Mouse (Mus musculus) gastrocnemius, postnatal 14 days (tissue): ENCODE data around the gene Pde1a. TPM values are rescaled to one million over a fixed set of nuclear protein-coding genes. Genes with fewer than 3 reads are reported as not detected.

Source experiments
- DNase-seq: peaks from one replicate; pipeline ENCODE4 v3.0.0; 2021; ENCODE audit warnings: mixed read lengths
- intact Hi-C: fragments of 180-260 bp; cut with DNase I; formaldehyde crosslinking; loops from one replicate; pipeline ENCODE4 v1.15.1; 2025; ENCODE audit warnings: low total_unique reads
- total RNA-seq, 2 experiments: library from RNA; stranded (reverse); gene quantifications; 2 replicates each; pipeline ENCODE4 v1.2.3; 2021

The Pde1a gene
- total RNA-seq, 2 experiments from 2014 or later, result 2.5 to 2.6 TPM

GRCm38 (mm10) chr2:80056062-80056461 lies 73.2 kb downstream of the Pde1a start:
- no peak for DNase-seq
- intact Hi-C loops, result no loop called here

GRCm38 (mm10) chr2:80054042-80054441 lies 75.2 kb downstream of the Pde1a start:
- no peak for DNase-seq
- intact Hi-C loops, result no loop called here

DNA sequence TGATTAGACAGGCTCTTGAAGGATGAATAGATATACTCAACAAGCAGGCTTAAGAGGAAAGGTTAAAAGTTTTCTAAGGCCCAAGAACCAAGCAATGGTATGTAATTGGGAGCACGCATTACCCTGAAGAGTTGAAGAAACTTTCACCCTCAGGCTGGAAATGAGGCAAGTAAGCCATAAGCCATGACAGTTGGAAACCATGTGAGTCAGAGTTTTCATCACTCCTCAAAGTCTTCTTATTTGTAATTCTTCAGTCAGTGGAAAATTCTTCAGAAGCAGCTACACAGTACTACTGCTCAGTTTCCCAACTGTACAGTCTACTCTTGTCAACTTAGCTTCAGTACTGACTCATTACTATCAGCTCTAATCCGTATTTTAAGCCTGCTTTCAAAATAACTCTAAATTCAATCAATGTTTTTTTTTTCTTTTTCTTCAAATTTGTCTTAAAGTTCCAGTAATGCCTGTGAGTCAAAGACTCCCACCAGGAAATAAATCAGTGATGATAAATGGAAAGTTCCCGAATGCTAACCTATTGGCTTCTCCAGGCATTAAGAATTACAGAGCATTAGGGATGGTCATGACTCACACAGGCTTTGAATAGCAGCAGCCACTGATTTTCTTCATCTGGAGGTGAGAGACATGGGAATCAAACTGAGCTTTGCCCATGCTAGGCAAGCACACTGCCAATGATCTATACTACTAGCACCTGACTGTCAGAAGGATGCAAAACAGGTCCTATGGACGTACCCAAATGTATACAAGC lies 82.3 kb downstream of the Pde1a start:
- no peak for DNase-seq
- intact Hi-C loops, result no loop called here

DNA sequence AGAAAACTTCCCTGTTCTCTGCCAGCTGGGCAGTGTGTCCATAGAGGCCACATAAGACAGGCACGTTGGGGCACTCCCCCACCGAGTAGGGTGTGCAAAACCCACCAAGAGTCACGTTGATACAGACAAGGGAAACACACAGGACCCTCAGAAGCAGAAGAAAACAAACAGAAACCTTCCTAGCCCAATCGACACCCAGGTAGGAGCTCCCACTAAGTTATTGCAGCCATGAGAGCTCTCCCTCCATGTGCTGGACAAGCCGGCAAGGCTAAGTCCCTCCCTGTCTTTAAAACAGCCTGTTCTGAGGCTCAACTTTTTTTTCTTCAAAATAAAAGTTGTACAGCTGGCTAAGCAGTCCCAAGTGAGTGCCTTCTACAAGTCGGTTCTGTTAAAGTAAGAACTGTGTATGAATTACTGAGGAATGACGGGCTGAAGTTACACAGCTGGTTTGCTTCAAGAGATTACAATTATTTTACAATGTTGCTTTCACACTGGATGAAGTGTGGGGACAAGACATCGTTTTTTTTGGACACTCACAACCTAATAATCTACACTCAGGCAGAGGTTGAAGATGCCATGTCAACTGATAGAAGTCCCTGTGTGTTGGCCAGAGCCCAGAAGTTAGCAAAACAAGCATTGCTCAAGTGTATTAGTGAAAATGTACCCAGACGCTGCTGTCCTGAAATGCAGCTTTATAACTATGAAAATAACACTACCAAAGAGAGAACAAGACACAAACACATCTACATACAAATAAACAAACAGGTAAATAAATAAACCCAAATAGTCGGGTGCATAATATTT lies 90.4 kb downstream of the Pde1a start:
- intact Hi-C loops, result no loop called here
- DNase-seq, result no peak

DNA sequence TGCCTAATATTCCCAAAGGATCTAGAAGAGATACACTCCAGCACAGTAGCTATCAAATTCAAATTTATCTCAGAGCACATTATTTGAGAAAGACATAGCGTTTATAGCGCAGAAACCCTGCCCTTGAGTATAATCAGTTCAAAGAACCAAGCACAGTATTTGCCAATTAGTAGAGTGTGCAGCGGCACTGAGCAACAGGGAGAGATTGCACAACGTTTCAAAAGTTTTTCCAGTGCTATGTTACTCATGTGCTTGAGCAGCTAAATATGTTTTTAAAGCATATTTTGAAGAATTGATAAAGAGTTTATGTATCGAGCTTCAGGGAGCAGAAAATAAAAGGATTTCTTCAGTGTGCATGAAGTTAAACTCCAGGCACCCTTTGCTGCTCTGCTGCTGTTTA lies 91.3 kb downstream of the Pde1a start:
- intact Hi-C loops, result no loop called here
- DNase-seq, result no peak

GRCm38 (mm10) chr2:80029051-80029450 lies 100.2 kb downstream of the Pde1a start:
- DNase-seq, result no peak
- intact Hi-C loops, result no loop called here

DNA sequence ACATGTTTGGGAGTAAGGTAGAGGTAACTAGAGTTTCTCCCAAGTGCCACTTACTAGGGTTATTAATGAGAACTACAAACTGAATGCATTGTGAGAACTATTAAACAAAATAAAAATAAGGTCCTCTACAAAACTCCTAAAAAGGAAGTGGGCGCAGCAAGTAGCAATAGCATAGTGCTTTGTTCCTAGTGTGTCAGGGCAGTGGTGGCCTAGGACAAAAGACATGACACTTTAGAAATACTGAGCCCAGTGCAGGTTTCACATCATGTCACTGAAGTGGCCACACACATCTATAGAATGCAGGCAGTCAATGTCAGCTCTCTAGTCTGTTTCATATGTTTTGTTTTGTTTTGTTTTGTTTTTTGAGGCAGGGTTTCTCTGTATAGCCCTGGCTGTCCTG lies 103.2 kb downstream of the Pde1a start:
- DNase-seq, result no peak
- intact Hi-C loops, result no loop called here

GRCm38 (mm10) chr2:80025597-80025996 lies 103.7 kb downstream of the Pde1a start:
- intact Hi-C loops, result no loop called here
- DNase-seq, result no peak

GRCm38 (mm10) chr2:80025038-80025437 lies 104.2 kb downstream of the Pde1a start:
- intact Hi-C loops, result no loop called here

GRCm38 (mm10) chr2:80014161-80014560 lies 115.1 kb downstream of the Pde1a start:
- no peak for DNase-seq
- intact Hi-C loops, result no loop called here

More at GRCm38 (mm10) chr2:80025038-80025437, 104.2 kb downstream of the Pde1a start:
- no peak for DNase-seq

DNA sequence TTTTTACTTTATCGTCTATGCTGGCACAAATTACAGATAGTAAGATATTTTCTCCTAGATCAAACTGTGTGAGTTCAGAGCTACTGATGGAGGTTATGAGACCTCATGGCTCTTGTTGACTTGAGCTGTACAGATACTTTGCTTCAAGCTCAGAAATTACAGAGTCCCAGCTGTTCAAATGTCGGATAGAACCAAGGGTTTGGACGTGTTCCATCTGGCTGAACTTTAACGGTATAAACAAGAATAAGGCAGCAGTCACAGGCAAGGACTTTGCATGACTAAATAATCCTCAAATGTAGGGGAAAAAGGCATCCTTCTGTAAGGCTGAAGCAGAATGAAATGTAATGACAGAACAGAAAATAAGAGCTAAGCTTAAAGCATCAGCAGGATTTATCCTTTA lies 116.2 kb downstream of the Pde1a start:
- no peak for DNase-seq
- intact Hi-C loops, result no loop called here

DNA sequence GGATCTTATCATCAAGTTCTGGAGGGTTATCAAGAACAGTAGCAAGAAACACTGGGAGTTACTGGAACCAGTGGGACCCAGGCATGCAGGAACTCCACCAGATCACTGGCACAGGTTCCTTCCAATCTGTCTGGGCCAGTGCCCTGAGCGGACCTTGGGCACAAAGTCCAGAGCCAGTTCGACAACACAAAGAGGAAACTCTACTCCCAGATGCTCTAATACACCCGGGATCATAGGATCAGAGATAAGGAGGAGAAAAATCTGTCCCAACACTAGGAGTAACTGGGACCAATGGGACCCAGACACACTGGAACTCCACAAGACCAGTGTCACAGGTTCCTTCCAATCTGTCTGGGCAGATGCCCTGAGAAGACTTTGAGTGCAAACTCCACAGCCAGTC lies 130.1 kb downstream of the Pde1a start:
- intact Hi-C loops, result no loop called here
- DNase-seq, result no peak

DNA sequence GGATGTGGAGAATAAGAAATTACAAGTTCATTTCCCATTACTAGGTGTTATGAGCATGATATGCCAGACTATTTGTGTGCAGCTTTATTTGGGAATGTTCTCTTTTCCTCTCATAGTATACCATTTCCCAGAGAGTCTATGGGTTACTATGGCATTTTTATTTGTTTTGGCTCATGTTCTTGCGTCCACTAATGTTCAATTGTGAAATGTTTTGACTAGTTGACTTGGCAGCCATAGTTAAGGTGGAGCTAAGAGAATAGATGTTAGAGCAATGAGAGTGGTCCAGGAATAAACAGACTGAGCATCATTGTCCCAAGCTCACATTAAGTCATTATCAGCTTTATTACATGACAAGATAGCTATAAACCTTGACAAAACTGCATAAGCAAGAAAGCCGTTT lies 130.8 kb downstream of the Pde1a start:
- intact Hi-C loops, result no loop called here
- no peak for DNase-seq

GRCm38 (mm10) chr2:79991642-79992041 lies 137.6 kb downstream of the Pde1a start:
- DNase-seq, result no peak
- intact Hi-C loops, result no loop called here

GRCm38 (mm10) chr2:79983778-79984177 lies 145.5 kb downstream of the Pde1a start:
- intact Hi-C loops, result no loop called here
- DNase-seq, result no peak

- intact Hi-C loops, result no loop called here
- DNase-seq, result peak; percentile 10
Observed at GRCm38 (mm10) chr2:79983222-79983632, 146.0 kb downstream of the Pde1a start.

GRCm38 (mm10) chr2:79981781-79982180 lies 147.5 kb downstream of the Pde1a start:
- intact Hi-C loops, result no loop called here
- no peak for DNase-seq

DNA sequence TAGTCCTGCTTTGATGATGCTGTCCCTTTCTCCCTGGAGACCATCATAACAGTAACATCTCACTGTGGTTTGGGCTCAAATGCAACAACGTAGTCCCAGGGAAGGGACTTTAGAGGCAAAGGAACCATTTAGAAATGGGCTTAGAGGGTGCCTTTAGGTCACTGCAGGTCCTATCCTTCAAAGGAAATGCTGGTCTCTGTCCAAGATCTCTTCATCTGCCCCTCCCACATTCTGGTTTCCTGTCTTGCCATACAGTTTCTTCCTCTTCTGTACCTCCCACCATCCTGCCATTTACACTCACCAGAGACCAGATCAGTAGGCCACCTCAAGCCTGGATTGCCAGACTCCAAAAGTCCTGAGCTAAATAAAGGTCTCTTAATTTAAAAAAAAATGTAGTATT lies 150.3 kb downstream of the Pde1a start:
- intact Hi-C loops, result no loop called here
- no peak for DNase-seq

DNA sequence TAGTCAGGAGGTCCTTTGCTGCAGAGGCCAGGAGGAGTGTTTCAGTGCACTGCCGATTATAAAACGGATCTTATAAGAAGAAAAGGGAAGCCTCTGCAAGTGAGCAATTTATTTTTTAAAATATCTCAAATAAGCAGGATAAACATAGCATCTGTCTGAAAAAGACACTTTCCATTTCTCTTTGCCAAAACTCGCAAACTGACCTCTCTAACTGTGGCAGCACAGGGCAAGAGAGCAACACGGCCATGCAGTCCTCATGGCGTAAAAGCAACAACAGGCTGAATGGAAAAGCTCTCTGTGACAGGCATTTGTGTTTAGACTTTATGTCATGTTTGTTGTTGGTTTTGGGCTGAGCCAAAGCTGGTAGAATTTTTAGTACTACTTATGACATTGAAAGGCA lies 152.0 kb downstream of the Pde1a start:
- intact Hi-C loops, result no loop called here
- DNase-seq, result no peak

GRCm38 (mm10) chr2:79975947-79976346 lies 153.3 kb downstream of the Pde1a start:
- intact Hi-C loops, result no loop called here

DNA sequence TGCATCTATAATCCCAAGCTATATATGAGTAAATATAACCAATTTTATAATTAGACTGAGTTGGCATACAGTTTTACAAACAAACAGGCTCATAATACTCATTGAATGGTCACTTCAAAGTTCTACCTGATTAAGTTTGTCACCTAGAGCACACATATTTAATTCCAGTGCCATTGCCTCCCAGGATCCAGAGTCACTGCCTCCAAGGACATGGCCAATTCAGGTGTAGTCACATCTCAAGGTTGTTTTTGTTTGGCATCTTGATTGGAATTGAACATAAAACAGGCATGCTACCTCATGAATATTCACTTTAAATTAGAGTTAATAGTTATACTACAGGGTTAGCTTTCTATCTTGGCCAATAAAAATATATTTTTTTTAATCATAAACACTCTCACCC lies 157.0 kb downstream of the Pde1a start:
- no peak for DNase-seq
- intact Hi-C loops, result no loop called here

More at GRCm38 (mm10) chr2:79975947-79976346, 153.3 kb downstream of the Pde1a start:
- DNase-seq, result no peak
